Mouse (Mus musculus): ENCODE measurements around the gene Ston1.

Gene Ston1

DNA sequence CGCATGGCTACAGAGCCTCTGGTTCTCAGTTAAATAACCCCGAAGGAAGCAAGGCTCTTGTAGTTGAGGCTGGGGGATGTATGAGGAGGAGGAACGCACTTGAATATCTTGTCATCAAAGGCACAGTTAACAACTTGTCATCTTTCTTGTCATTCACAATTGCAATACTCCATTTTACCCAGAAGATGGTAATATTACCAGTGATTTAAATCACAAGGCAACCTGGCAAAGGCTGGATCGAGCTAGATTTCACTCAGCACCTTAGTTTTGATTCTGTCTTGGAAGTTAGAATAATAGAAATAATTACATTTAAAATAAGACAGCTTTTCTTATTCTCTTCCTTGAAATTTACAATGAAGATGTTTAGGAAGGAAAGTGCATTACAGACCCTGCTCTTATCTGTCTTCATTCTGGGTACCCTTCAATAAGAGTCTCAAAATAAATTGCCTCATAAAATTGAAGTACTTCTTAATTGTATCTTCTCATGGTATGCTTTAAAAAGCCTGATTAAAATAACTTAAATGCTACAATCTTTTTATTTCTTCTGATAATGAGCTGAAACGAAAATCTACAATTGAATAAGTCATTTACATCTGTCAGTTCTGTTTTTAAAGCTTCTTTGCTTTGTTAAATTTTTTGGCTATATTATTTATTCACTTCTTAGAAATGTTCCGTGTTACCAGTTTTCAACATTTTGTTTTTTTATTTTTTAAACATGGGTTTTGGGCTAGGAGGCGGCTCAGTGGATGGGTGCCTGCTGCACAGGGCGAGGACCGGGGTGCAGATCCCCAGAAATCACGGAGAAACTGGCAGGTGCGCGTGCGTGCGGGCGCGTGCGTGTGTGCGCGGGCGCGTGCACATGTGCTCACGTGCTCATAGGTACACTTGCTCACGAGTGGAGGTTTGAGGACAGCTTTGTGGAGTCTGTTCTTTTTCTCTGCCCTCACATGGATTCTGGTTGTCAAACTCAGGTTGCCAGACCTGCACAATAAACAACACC lies 78.1 kb downstream of the Ston1 start:
- DNase-seq (ENCODE audit: low spot score), result no peak

DNA sequence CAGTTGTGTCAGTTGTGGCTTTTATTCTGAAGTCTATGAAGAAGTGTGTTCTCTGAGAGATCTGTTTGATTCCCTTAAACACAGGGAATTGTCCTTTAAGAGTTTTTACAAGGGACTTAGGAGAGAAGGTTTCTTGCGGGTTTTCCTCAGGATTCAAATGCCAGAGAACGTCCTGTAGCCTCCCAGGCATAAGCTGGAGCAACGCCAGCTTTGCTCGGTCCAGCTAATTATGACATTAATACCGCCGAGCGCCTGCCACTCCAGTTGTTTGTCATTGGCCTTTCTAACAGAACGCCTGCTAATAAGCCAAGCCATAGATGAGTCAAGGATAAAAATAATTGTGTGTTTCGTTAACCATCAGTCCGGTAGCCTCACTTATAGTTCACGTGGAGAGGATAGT lies 90.7 kb downstream of the Ston1 start:
- no peak for DNase-seq (ENCODE audit: low spot score)

DNA sequence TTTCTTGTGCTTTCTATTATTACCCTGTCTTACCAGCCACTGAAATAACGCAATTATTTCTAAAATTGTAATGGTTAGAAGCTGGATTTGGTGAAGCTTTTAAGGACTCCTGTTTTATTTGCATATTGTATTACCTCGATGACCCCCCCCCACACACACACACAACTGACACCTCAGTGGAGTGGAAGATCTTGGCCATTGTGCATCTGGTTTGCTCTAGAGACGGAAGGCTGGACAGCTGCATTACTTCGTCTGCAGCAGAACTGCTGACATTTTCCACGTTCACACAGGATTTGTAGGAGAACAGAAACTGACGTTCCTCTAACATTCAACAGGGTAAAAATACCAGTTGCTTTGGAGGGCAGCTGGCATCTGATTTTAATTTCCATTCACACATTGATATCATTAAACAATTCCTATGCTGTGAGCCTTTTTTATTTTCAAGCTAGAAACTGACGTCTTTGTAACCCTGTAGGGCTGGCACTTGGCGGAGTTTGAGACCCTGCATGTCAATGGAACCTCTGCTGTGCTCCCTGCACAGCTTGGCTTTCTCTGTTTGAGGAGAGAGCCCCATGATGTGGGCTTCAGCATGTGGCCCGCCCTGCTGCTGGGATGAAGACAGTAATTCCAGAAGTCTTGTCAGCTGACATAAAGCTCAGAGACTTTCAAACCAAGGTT lies 99.3 kb downstream of the Ston1 start:
- no peak for DNase-seq (ENCODE audit: low spot score)

DNA sequence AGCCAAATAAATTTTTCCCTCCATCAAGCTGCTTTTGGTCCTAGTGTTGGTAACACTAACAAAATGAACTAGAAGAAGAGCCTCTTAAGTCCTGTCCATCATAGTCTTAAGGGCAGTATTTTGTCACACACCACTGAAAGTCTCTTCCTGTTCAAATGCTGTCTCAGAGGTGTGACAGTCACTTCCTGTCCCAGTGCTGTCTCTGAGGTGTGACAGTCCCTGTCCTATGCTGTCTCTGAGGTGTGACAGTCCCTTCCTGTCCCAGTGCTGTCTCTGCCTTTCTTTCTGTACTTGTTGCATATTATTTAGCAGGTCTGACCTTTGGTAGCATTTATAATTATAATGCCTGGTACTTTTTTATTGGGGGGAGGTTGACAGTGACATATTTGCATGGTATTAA lies 103.4 kb downstream of the Ston1 start:
- no peak for DNase-seq (ENCODE audit: low spot score)

DNA sequence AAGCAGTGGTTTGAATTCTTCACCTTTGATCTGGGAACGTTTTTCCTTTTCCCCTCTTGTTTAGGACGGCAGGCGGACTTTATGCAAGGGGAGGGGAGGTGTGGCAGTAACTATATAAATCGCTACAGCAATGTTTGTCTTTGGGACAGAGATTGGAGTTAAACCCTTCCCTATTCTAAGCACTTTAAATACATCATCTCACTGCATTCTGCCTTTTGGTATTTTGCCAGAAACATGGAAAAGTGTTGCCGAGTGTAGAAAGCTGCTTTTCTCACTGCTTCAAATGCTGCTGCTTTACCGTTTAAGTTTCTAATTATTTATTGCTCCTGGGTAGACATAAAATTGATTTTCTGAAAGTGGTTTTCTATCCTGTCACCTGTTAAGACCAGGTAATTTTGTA lies 104.9 kb downstream of the Ston1 start:
- DNase-seq (ENCODE audit: low spot score), result no peak

DNA sequence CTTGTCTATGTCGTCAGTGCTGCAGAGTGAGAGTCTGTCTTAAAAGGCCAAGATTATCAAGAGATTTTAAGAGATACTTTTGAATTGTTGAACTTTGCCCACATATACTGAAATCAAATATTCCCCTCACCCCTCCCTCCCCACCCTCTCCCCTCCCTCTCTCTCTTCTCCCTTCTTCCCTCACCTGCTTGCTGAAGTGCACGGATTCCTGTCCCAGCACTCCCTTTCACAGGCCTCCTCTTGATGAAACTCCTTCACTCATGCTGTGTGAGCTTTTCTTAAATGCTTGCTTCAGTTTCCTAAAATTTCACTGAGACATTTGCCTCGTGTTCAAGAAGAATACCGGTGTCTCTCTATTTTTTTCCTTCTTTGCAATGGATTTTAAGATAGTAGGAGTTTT lies 105.6 kb downstream of the Ston1 start:
- DNase-seq (ENCODE audit: low spot score), result no peak

DNA sequence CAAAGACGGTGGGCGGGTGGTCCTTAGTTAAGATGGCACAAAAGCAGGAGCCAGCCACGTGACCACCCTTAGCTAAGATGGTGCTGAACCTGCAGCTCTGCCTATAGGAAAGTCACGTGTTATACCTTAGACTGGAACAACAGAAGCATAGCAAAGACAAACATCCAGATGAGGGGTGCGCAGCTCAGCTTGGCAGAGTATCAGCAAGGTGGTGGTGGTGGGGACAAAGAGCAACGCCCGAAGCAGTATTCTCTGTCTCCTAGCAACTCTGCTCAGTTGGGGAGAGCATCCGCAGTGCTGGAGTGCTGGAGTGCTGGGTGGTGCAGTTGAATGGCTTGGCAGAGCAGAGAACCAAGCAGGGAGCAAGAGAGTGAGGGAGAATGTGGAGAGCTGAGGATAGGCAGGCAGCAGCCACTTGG lies 108.8 kb downstream of the Ston1 start:
- DNase-seq (ENCODE audit: low spot score), result no peak

Data from yolk sac, embryonic 10.5 days (tissue).